In the genomic region with DNA sequence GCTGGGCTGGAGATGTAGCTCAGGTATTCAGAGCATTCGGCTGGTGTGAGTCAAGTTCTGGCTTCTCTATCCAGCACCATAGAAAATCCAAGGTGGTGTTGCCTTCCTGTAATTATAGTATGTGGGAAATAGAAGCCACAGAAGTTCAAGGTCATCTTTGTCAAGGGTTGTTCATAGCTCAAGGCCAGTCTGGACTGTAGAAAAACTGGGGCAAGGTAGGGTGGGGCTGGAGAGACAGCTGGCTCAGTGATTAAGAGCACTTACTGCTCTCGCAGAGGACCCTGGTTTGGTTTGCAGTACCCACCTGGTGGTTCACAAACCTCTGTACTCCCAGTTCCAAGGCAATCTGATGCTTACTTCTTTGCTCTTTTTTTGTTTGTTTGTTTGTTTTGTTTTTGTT, we compare ENCODE assay signal across 19 mouse cellular contexts. TPM values are rescaled to one million over a fixed set of nuclear protein-coding genes. Genes with fewer than 3 reads are reported as not detected.
A peak's percentile ranks its signal among the peaks of the same experiment; 100 is the strongest.
DNase-seq lines count a peak whose midpoint lies in the region; ATAC-seq and TF ChIP-seq lines count a peak whose summit lies in the region.
"Had no signal": no experiment of that assay in that cellular context is flagged by ENCODE, and none has a peak within 500 bp of the region (broad histone marks: within the 10 kb centered on the region; RNA-seq: fewer than 3 reads in every experiment).

No protein-coding gene starts in this region.

- TF ChIP-seq CTCF in testis, adult 2 months (IDR thresholded peaks at IDR 0.05; ENCODE audit: control insufficient read depth, insufficient read depth, insufficient replicate concordance, low read depth, low read length) = no peak

- no peak for ATAC-seq in forebrain, embryonic 14.5 days
- ATAC-seq: forebrain, embryonic 13.5 days; forebrain, embryonic 16.5 days; Patski had no signal

- H3K27me3 ChIP-seq in testis, adult 2 months (ENCODE audit: control insufficient read depth, insufficient read depth, low read length) = no peaks in the 10 kb centered on the region
- H3K27me3 ChIP-seq in forebrain, embryonic 14.5 days (replicated peaks; ENCODE audit: control insufficient read depth, insufficient read depth, low read length) = no peaks in the 10 kb centered on the region
- H3K27me3 ChIP-seq: embryonic facial prominence, embryonic 12.5 days; forebrain, embryonic 13.5 days; Patski had no signal

- DNase-seq in testis, postnatal 14 days (ENCODE audit: low spot score) = no peak
- peak; percentile 39 for DNase-seq in 416B (ENCODE audit: low read depth)
- DNase-seq in R1 (ENCODE audit: low read depth, low spot score) = peak; percentile 57
- DNase-seq in left cerebral cortex, postnatal 25 days (ENCODE audit: low spot score in 2 of 2) = no peak
- no peak for DNase-seq in forebrain, embryonic 14.5 days (ENCODE audit: low spot score)
- DNase-seq: adrenal gland, adult 8-10 months; adrenal gland, postnatal 25 days; cerebellum, adult 11-12 months; cerebellum, adult 2 months; cerebellum, adult 9-10 months; cerebellum, postnatal 10 days; cerebellum, postnatal 25 days had no signal

- 87% methylated on average over 2 of the region's 2 CpGs for WGBS in forebrain, embryonic 14.5 days

- no peak overlapping the region for H3K9ac ChIP-seq in forebrain, embryonic 14.5 days (ENCODE audit: low read length)
- H3K9ac ChIP-seq: embryonic facial prominence, embryonic 12.5 days; forebrain, embryonic 13.5 days had no signal

- H3K9me3 ChIP-seq in forebrain, embryonic 14.5 days (replicated peaks; ENCODE audit: control insufficient read depth, low read length) = no peaks in the 10 kb centered on the region
- H3K9me3 ChIP-seq: embryonic facial prominence, embryonic 12.5 days; forebrain, embryonic 13.5 days; G1E had no signal

- no peak for TF ChIP-seq POLR2A in testis, adult 2 months (IDR thresholded peaks at IDR 0.05; ENCODE audit: control insufficient read depth, low read depth, low read length)

- intact Hi-C loops in left cerebral cortex, postnatal 25 days (cut with DNase I) = no loop called here

- H3K36me3 ChIP-seq in testis, adult 2 months (ENCODE audit: control insufficient read depth, insufficient read depth, low read length) = no peaks in the 10 kb centered on the region
- no peaks in the 10 kb centered on the region for H3K36me3 ChIP-seq in forebrain, embryonic 14.5 days (ENCODE audit: control insufficient read depth, insufficient read depth, low read length)
- H3K36me3 ChIP-seq: embryonic facial prominence, embryonic 10.5 days; embryonic facial prominence, embryonic 12.5 days; G1E had no signal

- no peak overlapping the region for H3K27ac ChIP-seq in testis, adult 2 months (ENCODE audit: control insufficient read depth, insufficient read depth, low read depth, low read length)
- H3K27ac ChIP-seq in forebrain, embryonic 14.5 days (ENCODE audit: low read depth, low read length) = no peak overlapping the region
- H3K27ac ChIP-seq: embryonic facial prominence, embryonic 10.5 days; embryonic facial prominence, embryonic 12.5 days; forebrain, embryonic 13.5 days had no signal

- no peaks in the 10 kb centered on the region for H3K4me1 ChIP-seq in testis, adult 2 months (ENCODE audit: control insufficient read depth, insufficient read depth, low read length)
- H3K4me1 ChIP-seq in forebrain, embryonic 14.5 days (ENCODE audit: control insufficient read depth, insufficient read depth, low read length) = peaks cover 3% of the 10 kb centered on the region; the same call in 1 of the 2 replicates
- H3K4me1 ChIP-seq: embryonic facial prominence, embryonic 10.5 days; embryonic facial prominence, embryonic 12.5 days had no signal

- H3K4me2 ChIP-seq in forebrain, embryonic 14.5 days (ENCODE audit: low read length) = no peak overlapping the region
- H3K4me2 ChIP-seq: embryonic facial prominence, embryonic 12.5 days; forebrain, embryonic 13.5 days had no signal

- H3K4me3 ChIP-seq in testis, adult 2 months (ENCODE audit: control insufficient read depth, low read depth, low read length) = peak overlapping the region; percentile 5; the same call in 1 of the 2 replicates
- no peak overlapping the region for H3K4me3 ChIP-seq in forebrain, embryonic 14.5 days (ENCODE audit: low read depth, low read length)
- H3K4me3 ChIP-seq: embryonic facial prominence, embryonic 10.5 days; embryonic facial prominence, embryonic 12.5 days; forebrain, embryonic 13.5 days had no signal

RNA-seq across cellular contexts. Expression of a gene that starts 24.6 kb away (rescaled TPM):
- 535 and 558 TPM in 2 replicates for polyA plus RNA-seq in testis, adult 2 months (2012; rRNA removed)
- 10 to 100 TPM; 34.2 to 41.7 TPM for total RNA-seq in left cerebral cortex, postnatal 25 days (2021)
- 18.7 and 27.7 TPM in 2 replicates for polyA plus RNA-seq in forebrain, embryonic 14.5 days (2014; fragmentation: Nextera tagmentation; extraction: Ambion mirVana)

Comparison
In these comparisons a context has a peak if more than half of its experiments do, and no peak if none do; other contexts are left out.
1. DNase-seq: peak in 416B (single experiment) and R1 (single experiment); none in testis, postnatal 14 days (single experiment), left cerebral cortex, postnatal 25 days (0 of 2) and forebrain, embryonic 14.5 days (single experiment).
2. RNA of a gene that starts 24.6 kb away (polyA plus RNA-seq): 535 to 558 TPM in testis, adult 2 months; 18.7 to 27.7 TPM in forebrain, embryonic 14.5 days; every median in the first group is over 10 times any median in the second.